Mouse (Mus musculus) kidney, postnatal 36 days (tissue): ENCODE measurements around the gene Hlf.

Source experiments
- DNase-seq, 2 experiments: peaks; one replicate each; pipeline ENCODE4 v3.0.0; 2021 to 2022; ENCODE audit warnings: mixed read lengths in 2 of 2

The Hlf gene

GRCm38 (mm10) chr11:90370789-90371291 lies 19.9 kb downstream of the Hlf start:
- peak; percentile 54 to 76 for DNase-seq

- DNase-seq = no peak
These were observed 20.3 kb downstream of the Hlf start for GRCm38 (mm10) chr11:90370367-90370766.

GRCm38 (mm10) chr11:90369605-90370004 lies 21.1 kb downstream of the Hlf start:
- peak; percentile 97 to 99 for DNase-seq

- DNase-seq = peak in 1 of 2 experiments; percentile 65
These were observed 21.6 kb downstream of the Hlf start for GRCm38 (mm10) chr11:90369115-90369514.

- peak; percentile 64 to 75 for DNase-seq
These were observed 22.5 kb downstream of the Hlf start for GRCm38 (mm10) chr11:90367894-90368860.

- no peak for DNase-seq
These were observed 25.8 kb downstream of the Hlf start for GRCm38 (mm10) chr11:90364865-90365264.

GRCm38 (mm10) chr11:90363821-90364497 lies 26.7 kb downstream of the Hlf start:
- DNase-seq = peak; percentile 76 to 90

GRCm38 (mm10) chr11:90363406-90363805 lies 27.3 kb downstream of the Hlf start:
- DNase-seq = peak; percentile 64 to 81

GRCm38 (mm10) chr11:90360536-90360935 lies 30.2 kb downstream of the Hlf start:
- DNase-seq = no peak

- DNase-seq = peak; percentile 79 to 88
These were observed 32.6 kb downstream of the Hlf start for GRCm38 (mm10) chr11:90358063-90358462.

- no peak for DNase-seq
These were observed 33.3 kb downstream of the Hlf start for GRCm38 (mm10) chr11:90357371-90357770.

- peak; percentile 68 to 71 for DNase-seq
These were observed 34.0 kb downstream of the Hlf start for GRCm38 (mm10) chr11:90356495-90357304.

GRCm38 (mm10) chr11:90356036-90356435 lies 34.7 kb downstream of the Hlf start:
- DNase-seq = no peak

- DNase-seq = peak; percentile 91 to 96
These were observed 35.4 kb downstream of the Hlf start for GRCm38 (mm10) chr11:90355270-90355681.

- no peak for DNase-seq
These were observed 38.0 kb downstream of the Hlf start for GRCm38 (mm10) chr11:90352696-90353095.

- no peak for DNase-seq
These were observed 40.6 kb downstream of the Hlf start for GRCm38 (mm10) chr11:90350153-90350512.

- no peak for DNase-seq
These were observed 41.1 kb downstream of the Hlf start for GRCm38 (mm10) chr11:90349486-90350152.

- no peak for DNase-seq
These were observed 42.8 kb downstream of the Hlf start for GRCm38 (mm10) chr11:90347667-90348459.

- peak; percentile 67 to 70 for DNase-seq
These were observed 44.9 kb downstream of the Hlf start for GRCm38 (mm10) chr11:90345746-90346145.

- peak; percentile 45 to 67 for DNase-seq
These were observed 47.8 kb downstream of the Hlf start for GRCm38 (mm10) chr11:90342858-90343257.

- peak; percentile 79 to 89 for DNase-seq
These were observed 48.4 kb downstream of the Hlf start for GRCm38 (mm10) chr11:90342267-90342666.
